Mouse (Mus musculus) testis, postnatal 10 days (tissue): Measurements from ENCODE around the gene Gpr142.

Experiments used
- DNase-seq: peaks from one replicate; pipeline ENCODE4 v3.0.0; 2021; ENCODE audit warnings: low spot score

Gpr142 gene

GRCm38 (mm10) chr11:114801906-114802305 is 3.2 kb downstream of the Gpr142 start:
- no peak for DNase-seq

DNA sequence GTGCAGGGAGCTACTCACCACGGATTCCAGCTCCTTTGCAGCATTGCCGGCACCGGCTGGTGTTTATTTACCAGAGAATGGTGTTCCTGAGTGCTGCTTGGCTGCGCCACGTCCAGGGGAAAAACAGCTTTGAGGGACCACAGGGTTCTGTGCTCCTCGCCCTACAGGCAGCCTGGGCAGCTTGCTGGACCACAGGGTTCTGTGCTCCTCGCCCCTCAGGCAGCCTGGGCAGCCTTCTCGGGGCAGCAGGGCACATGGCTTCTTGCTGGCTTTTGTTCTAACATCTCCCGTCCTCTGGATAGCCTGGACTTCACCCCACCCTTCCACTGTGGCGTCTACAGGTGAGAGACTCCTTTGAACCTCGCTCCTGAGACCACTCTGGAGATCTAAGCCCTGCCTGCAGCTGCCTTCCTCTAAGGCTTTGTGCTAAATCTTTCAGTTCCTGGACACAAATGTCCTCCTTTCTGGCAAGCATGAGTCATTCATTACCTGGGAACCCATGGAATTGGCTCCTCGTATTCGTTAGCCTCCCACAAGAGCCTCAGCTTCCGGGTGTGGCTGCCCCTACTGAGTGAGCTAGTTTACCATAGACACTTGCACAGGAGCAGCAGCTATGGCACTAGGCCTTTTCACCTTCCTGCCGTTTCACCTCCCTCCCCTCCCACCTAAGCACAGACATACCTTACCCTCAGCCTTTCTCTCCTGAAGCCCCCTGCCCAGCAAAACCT is 4.0 kb downstream of the Gpr142 start:
- DNase-seq, result no peak

- DNase-seq, result no peak
Measured at GRCm38 (mm10) chr11:114803990-114804389, 5.3 kb downstream of the Gpr142 start.

DNA sequence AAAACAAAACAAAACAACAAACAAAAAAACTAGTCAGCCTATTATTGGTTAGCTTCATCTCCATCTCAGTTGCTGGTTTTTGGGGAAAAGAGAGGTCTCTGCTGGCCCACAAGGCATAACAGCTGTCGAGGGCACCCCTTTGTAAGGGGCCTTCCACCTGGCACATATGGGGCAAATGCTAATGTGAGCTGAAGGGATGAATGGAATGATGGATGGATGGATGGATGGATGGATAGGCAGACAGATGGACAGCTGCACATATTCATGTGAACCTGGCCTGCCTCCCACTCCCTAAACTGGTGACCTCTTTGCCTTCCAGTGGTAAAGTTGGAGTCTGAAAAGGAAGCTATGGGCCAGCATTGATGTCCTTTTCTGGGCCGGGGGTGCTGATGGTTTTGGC is 8.3 kb downstream of the Gpr142 start:
- DNase-seq, result no peak

- no peak for DNase-seq
Measured at GRCm38 (mm10) chr11:114807686-114808427, 9.1 kb downstream of the Gpr142 start.

GRCm38 (mm10) chr11:114809371-114809770 is 10.6 kb downstream of the Gpr142 start:
- DNase-seq, result no peak

GRCm38 (mm10) chr11:114810344-114810743 is 11.6 kb downstream of the Gpr142 start:
- DNase-seq, result no peak

- DNase-seq, result peak; percentile 98
Measured at GRCm38 (mm10) chr11:114812731-114813240, 14.1 kb downstream of the Gpr142 start.

DNA sequence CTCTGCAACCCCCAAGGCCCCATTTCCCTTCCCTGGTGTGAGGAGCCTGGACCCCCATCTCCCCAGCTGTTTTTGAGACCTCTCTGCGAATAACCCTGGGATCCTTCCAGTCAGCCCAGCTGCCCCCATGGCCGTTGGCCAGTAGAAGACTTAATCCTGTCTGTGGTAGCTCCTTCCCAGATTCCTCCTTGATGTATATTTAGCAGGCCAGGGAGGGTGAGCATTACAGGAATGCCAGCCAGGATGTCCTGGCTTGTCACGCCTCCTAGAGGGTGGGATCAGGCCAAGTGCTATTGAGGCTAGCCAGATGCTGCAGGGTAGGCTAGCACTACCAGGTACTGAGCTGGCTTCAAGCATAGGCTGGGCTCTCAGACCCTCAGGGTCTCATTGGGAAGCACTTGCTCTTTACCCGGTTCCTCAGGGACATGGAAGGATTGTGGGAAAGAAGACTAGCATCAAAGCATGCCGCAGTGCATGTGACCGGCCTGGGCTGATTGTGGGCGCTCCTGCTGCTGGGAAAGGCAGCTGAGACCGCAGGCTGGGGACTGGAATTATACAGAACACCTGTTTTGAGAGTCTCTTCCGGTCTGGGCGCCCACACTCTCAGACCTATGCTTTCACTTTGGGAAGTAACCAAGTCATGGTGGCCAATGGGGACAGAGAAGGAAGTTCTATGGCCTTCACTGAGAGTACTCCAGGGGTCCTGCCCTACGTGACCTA is 16.3 kb downstream of the Gpr142 start:
- DNase-seq, result no peak

DNA sequence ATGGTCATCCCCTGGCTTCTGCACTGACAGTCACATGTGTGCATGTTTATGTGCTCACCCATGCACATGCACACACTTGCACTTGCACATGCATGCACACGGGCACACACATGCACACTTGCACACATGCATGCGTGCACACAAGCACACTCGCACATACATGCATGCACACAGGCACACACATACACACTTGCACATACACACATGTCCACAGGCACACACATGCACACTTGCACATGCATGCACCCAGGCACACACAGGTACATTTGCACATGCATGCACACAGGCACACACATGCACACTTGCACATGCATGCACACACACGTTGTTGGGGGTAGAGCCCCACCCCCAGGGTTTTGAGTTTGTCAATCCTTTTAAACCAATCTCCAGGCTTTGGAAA is 18.2 kb downstream of the Gpr142 start:
- DNase-seq, result no peak

DNA sequence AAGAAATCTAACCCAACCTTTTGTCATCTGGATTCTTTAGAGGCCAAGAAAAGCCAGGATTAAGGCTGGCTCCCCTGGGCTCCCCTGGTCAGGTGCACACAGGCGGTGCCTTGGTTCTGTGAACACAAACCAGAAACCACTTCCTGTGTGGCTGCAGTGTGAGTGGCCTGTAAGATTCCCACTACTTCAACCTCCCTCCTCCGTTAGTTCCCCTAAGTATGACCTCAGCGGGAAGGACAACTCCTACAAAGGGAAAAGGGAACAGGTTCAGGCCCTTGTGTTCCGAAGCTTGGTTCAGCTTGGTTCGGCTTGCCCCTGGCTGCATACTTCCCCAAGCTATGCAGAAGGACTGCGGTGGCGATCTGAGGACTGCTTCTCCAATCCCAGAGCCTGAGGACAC is 19.5 kb downstream of the Gpr142 start:
- DNase-seq, result no peak

GRCm38 (mm10) chr11:114819110-114819509 is 20.4 kb downstream of the Gpr142 start:
- no peak for DNase-seq

DNA sequence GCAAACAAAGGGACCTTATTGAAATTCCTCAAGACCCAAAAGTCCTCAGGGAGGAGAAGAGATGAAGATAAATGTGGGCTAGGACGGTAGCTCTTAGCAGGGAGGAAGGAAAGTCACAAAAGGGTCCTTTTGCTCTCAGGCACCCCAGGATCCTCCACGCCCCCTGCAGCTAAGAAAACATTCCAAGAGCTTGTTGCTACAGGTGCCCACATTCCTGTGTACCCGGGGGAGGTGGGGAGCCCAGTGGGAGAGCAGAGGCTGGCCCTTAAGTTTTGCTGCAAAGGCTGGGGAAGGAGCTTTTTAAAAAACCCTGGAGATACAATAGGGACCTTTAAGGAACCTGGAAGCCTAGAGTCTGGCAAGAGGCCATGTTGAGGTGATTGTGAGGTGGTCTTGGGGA is 21.7 kb downstream of the Gpr142 start:
- no peak for DNase-seq

DNA sequence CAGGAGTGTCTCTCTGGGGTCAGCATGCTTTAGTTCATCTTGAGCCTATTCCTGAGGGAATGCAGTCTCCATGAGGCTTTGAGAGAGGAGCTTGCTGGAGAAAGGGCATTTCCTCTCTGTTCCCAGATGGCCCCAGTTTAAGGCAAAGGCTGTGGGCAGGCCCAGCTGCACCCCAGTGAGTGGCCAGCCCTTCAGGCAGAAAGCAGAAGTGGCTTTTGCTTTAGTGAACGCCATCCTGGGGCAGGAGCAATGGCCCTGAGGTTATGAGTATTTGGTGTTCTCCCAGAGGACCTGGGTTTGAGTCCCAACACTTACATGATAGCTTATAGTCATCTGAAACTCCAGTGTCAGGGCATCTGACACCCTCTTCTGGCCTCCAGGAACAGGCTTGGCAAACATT is 22.6 kb downstream of the Gpr142 start:
- DNase-seq, result no peak

GRCm38 (mm10) chr11:114822727-114823126 is 24.0 kb downstream of the Gpr142 start:
- no peak for DNase-seq

- DNase-seq, result no peak
Measured at GRCm38 (mm10) chr11:114823199-114823725, 24.5 kb downstream of the Gpr142 start.

DNA sequence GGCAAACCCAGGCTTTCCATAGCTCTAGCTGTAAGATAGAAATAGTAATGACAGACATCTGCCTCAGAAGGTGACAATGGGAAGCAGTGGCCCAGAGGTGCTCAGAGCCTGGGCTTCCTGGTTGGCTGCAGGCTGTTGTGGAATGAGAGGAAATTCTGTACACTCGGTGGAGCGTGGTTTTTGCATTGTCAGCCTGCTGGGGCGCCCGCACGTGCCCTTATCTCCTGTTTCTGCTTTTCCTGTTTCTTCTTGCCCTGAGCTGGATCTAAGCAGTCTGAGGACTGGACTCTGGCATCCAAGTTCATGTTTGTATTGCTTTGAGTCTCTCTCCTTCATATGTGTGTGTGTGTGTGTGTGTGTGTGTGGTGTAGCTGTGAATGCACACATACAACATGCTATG is 28.0 kb downstream of the Gpr142 start:
- DNase-seq, result no peak

DNA sequence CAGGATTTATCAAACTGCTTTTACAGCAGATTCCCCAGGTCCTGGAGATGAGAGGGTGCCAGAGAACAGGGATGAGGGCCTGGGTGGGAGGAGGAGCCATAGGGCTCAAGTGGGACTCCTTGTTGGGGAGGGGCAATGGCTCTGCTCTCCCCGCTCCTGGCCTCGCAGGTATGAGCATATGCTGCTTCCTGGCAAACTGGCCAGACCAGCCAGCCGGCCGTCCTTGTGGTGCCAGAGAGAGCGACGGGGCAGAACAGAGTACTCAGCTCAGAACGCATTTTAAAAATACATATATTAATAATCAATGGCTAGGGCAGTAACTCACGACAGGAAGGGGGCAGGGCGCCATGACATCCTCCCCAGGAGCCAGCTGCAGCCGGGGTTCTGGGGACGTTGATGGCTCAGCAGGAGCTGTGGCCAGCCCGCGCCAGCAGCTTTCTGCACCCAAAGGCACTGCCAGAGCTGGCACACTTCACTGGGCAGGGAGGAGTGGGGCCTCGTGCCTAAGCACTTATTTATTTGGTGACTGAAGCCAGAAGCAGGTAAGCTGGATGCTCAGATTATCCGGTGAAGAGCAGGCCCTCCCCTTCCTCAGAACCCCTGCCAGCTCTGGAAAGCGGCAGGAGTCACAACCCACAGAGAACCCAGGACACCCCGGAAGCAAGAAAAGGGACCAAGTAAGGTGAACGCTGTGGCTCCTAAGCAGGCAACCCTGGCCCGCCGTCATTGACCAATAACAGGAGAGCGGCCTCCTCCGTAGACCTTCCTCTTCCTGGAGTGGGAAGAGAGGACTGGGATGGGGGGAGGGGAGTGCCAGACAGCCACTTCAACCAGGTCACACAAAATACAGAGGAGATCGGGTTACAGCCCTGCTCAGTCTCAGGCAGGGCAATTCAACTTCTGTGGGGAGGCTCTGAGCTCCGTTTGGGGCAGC is 31.0 kb downstream of the Gpr142 start:
- peak; percentile 62 for DNase-seq

- DNase-seq, result no peak
Measured at GRCm38 (mm10) chr11:114830433-114830773, 31.7 kb downstream of the Gpr142 start.

GRCm38 (mm10) chr11:114833166-114833565 is 34.4 kb downstream of the Gpr142 start:
- DNase-seq, result no peak

- no peak for DNase-seq
Measured at GRCm38 (mm10) chr11:114843818-114844463, 45.2 kb downstream of the Gpr142 start.
